11 mouse cellular contexts compared by ENCODE assay signal in the genomic region with DNA sequence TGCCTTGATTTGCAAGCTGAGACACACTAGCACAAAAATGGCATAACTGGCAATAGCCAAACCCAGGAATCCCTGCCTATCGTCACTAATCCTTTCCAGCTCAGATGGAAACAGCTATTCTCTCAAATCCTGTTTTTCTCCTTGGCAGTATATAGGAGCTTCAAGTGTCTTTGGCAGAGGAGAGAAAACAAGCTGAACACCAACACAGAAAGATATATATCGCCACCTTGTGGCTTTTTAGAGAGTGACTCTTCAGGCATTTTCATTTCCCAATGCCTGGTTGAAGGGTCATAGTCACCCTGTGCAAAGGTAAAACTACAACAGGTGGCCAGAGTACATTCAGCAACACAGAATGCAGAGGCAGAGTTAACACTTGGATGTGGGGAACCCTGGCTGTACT.
DNase-seq lines count a peak whose midpoint lies in the region; ATAC-seq and TF ChIP-seq lines count a peak whose summit lies in the region.
"Had no signal": no experiment of that assay in that cellular context is flagged by ENCODE, and none has a peak within 500 bp of the region (broad histone marks: within the 10 kb centered on the region; RNA-seq: fewer than 3 reads in every experiment).

No protein-coding gene starts in this region.

- DNase-seq in CD4-positive, CD25-positive, alpha-beta regulatory T cell, adult 2 months (ENCODE audit: low read depth, low spot score) = peak; percentile 7
- DNase-seq in hindbrain, embryonic 14.5 days (ENCODE audit: low spot score) = peak; percentile 40
- DNase-seq in midbrain, postnatal 0 days (ENCODE audit: low spot score) = peak; percentile 50
- no peak for DNase-seq in Muller cell, postnatal 12 days (ENCODE audit: inconsistent ontology term)
- DNase-seq: gastrocnemius, postnatal 10 days; spleen, adult 18-20 months had no signal

- TF ChIP-seq CTCF in midbrain, postnatal 0 days (IDR thresholded peaks at IDR 0.05) = peak; percentile 69

- no peaks in the 10 kb centered on the region for H3K27me3 ChIP-seq in hindbrain, embryonic 14.5 days (ENCODE audit: control insufficient read depth, insufficient read depth, low read length)
- no peaks in the 10 kb centered on the region for H3K27me3 ChIP-seq in hindbrain, embryonic 13.5 days
- no peaks in the 10 kb centered on the region for H3K27me3 ChIP-seq in midbrain, postnatal 0 days (ENCODE audit: insufficient read depth, low read length)
- H3K27me3 ChIP-seq in midbrain, embryonic 13.5 days = no peaks in the 10 kb centered on the region

- H3K4me3 ChIP-seq in hindbrain, embryonic 14.5 days (replicated peaks; ENCODE audit: low read length) = no peak overlapping the region
- no peak overlapping the region for H3K4me3 ChIP-seq in hindbrain, embryonic 13.5 days
- H3K4me3 ChIP-seq in midbrain, postnatal 0 days (ENCODE audit: low read depth, low read length) = no peak overlapping the region
- H3K4me3 ChIP-seq in midbrain, embryonic 13.5 days (replicated peaks) = no peak overlapping the region
- H3K4me3 ChIP-seq: myocyte had no signal

- no peak overlapping the region for H3K4me2 ChIP-seq in hindbrain, embryonic 14.5 days (replicated peaks)
- no peak overlapping the region for H3K4me2 ChIP-seq in hindbrain, embryonic 13.5 days
- H3K4me2 ChIP-seq in midbrain, postnatal 0 days (ENCODE audit: low read depth, low read length, poor library complexity, severe bottlenecking) = no peak overlapping the region
- H3K4me2 ChIP-seq in midbrain, embryonic 13.5 days (replicated peaks) = no peak overlapping the region

- no peaks in the 10 kb centered on the region for H3K36me3 ChIP-seq in hindbrain, embryonic 14.5 days (replicated peaks; ENCODE audit: control insufficient read depth, insufficient read depth)
- no peaks in the 10 kb centered on the region for H3K36me3 ChIP-seq in hindbrain, embryonic 13.5 days
- H3K36me3 ChIP-seq in midbrain, postnatal 0 days (ENCODE audit: insufficient read depth, low read length) = no peaks in the 10 kb centered on the region
- no peaks in the 10 kb centered on the region for H3K36me3 ChIP-seq in midbrain, embryonic 13.5 days

- no peak for ATAC-seq in CD4-positive, CD25-positive, alpha-beta regulatory T cell, adult 4 months
- ATAC-seq in hindbrain, embryonic 14.5 days (ENCODE audit: low FRiP score) = no peak
- ATAC-seq in hindbrain, embryonic 13.5 days (ENCODE audit: low FRiP score) = no peak
- no peak for ATAC-seq in midbrain, postnatal 0 days (ENCODE audit: low FRiP score)
- ATAC-seq in midbrain, embryonic 13.5 days = no peak
- ATAC-seq in activated CD4-positive, CD25-positive, alpha-beta regulatory T cell, adult 4 months = no peak

- WGBS in hindbrain, embryonic 14.5 days = 23% methylated on average over 2 of the region's 2 CpGs
- 19% methylated on average over 2 of the region's 2 CpGs for WGBS in hindbrain, embryonic 13.5 days
- 8% methylated on average over 2 of the region's 2 CpGs for WGBS in midbrain, postnatal 0 days
- WGBS in midbrain, embryonic 13.5 days = 15% methylated on average over 2 of the region's 2 CpGs

- no peaks in the 10 kb centered on the region for H3K9me3 ChIP-seq in hindbrain, embryonic 14.5 days (ENCODE audit: control insufficient read depth, low read length)
- no peaks in the 10 kb centered on the region for H3K9me3 ChIP-seq in hindbrain, embryonic 13.5 days
- H3K9me3 ChIP-seq in midbrain, postnatal 0 days (ENCODE audit: low read length) = no peaks in the 10 kb centered on the region
- H3K9me3 ChIP-seq in midbrain, embryonic 13.5 days = no peaks in the 10 kb centered on the region

- H3K9ac ChIP-seq in hindbrain, embryonic 14.5 days = no peak overlapping the region
- no peak overlapping the region for H3K9ac ChIP-seq in hindbrain, embryonic 13.5 days
- H3K9ac ChIP-seq in midbrain, postnatal 0 days (replicated peaks; ENCODE audit: low read length, poor library complexity, severe bottlenecking) = no peak overlapping the region
- H3K9ac ChIP-seq in midbrain, embryonic 13.5 days (replicated peaks) = no peak overlapping the region

- no peak overlapping the region for H3K27ac ChIP-seq in hindbrain, embryonic 14.5 days
- H3K27ac ChIP-seq in hindbrain, embryonic 13.5 days = no peak overlapping the region
- H3K27ac ChIP-seq in midbrain, postnatal 0 days (ENCODE audit: low read depth, low read length) = no peak overlapping the region
- H3K27ac ChIP-seq in midbrain, embryonic 13.5 days = no peak overlapping the region

- H3K4me1 ChIP-seq in hindbrain, embryonic 14.5 days (replicated peaks; ENCODE audit: control insufficient read depth, insufficient read depth, low read length) = no peaks in the 10 kb centered on the region
- no peaks in the 10 kb centered on the region for H3K4me1 ChIP-seq in hindbrain, embryonic 13.5 days (replicated peaks)
- no peaks in the 10 kb centered on the region for H3K4me1 ChIP-seq in midbrain, postnatal 0 days (ENCODE audit: insufficient read depth, low read length)
- no peaks in the 10 kb centered on the region for H3K4me1 ChIP-seq in midbrain, embryonic 13.5 days (replicated peaks)
